Mouse (Mus musculus): Measurements from ENCODE around the gene Adam6a.
A peak's percentile ranks its signal among the peaks of the same experiment; 100 is the strongest.
"Not testable (repeated sequence)": the region's sequence is repeated elsewhere in the genome, so short reads cannot be mapped to it uniquely, and the experiment has no call there.

Gene Adam6a

DNA sequence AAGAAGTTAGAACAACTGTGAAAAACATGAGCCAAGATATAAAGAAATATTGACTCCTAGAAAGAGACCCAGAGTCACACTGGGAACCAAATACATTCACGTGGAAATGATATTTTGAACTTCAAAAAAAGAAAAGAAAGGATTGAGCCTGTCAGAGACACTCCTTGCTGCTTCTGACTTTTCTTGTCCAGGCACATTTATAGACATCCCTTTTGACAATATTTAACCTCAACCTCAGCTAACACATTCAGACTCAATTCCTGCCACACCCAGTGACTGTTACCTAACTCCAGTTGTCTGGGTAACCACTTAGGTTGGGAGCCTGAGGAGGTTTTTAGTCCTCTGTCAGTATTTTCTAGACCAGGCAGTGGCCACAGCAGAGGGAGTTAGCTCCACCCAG is at the start of gene Adam6a:
Adam6a (plus strand) TSS at position 301 of the 400 bp plus-strand sequence.
- DNase-seq (ENCODE audit: low spot score), result not testable (repeated sequence)

DNA sequence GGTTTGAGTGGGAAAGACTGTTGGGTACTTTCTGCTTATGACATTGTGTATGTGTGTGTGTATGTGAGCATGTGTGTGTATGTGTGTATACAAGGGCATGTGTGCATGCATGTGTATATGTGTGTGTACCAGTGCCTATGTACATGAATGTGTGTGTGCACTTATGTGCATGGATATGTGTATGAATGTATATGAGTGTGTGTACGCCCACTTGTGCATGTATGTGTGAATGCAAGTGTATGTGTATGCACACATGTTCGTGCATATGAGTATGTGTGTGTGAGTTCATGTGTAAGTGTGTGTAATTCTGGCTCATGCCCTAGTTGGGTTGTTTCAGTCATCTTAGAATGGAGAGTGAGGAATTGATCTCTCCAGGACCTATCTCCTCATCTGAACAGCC is 17.8 kb upstream of the Adam6a start:
- DNase-seq (ENCODE audit: low spot score), result no peak

DNA sequence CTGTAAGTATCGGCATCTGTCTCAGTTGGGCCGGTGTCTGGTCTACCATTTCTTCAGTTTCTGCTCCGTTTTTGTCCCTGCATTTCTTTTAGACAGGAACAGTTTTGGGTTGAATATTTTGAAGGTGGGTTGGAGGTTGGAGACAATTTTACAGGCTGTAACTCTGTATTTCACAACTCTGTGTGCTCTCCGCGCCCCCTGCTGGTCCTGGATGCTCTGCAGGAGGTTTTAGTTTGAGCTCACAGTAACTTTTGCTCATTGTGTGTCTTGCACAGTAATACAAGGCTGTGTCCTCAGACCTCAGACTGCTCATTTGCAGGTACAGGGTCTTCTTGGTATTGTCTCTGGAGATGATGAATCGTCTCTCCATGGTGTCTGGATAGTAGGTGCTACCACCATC is 34.5 kb downstream of the Adam6a start:
- peak; percentile 70 for DNase-seq (ENCODE audit: low spot score)

DNA sequence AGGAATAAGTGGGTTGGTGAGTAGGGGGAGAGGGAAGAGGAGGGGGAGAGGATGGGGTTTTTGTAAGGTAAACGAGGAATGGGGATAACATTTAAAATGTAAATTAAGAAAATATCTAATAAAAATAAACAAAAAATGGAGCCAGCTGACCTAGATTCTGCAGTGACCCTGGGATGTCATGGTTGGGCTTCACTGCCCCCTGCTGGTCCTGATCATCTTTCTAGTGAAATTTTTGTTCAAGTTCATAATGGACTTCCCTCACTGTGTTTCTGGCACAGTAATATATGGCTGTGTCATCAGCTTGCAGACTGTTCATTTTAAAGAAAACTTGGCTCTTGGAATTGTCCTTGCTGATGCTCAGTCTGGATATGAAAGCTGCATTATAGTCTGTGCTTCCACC is 44.3 kb downstream of the Adam6a start:
- DNase-seq (ENCODE audit: low spot score), result no peak
